Mouse (Mus musculus): ENCODE results near the gene Mgst2.

The Mgst2 gene

GRCm38 (mm10) chr3:51654303-51655055 lies 5.7 kb upstream of the Mgst2 start:
- no peak for DNase-seq (ENCODE audit: low read depth, low spot score)

GRCm38 (mm10) chr3:51659415-51659814 lies 745 bp upstream of the Mgst2 start:
- DNase-seq (ENCODE audit: low read depth, low spot score) = no peak

DNA sequence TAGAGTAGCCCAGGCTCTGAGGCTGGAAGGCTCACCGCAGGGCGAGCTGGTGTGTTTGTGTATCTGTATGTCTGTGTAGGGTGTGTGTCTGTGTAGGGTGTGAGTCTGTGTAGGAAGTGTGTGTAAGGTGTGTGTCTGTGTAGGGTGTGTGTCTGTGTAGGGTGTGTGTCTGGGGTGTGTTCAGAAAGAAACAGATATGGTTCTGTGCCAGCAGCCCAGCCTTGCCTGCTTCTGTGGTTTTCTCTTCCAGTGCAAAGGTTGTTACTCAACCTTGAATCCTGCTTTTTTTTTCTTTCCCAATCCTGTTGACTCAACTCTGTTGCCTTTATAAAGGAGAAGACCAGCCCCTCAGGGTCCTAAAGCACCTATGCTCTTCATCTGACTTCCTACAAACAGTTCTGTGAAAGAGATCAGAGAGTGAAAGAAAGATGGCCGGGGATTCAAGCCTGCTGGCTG lies 689 bp downstream of the Mgst2 start:
- no peak for DNase-seq (ENCODE audit: low read depth, low spot score)

DNA sequence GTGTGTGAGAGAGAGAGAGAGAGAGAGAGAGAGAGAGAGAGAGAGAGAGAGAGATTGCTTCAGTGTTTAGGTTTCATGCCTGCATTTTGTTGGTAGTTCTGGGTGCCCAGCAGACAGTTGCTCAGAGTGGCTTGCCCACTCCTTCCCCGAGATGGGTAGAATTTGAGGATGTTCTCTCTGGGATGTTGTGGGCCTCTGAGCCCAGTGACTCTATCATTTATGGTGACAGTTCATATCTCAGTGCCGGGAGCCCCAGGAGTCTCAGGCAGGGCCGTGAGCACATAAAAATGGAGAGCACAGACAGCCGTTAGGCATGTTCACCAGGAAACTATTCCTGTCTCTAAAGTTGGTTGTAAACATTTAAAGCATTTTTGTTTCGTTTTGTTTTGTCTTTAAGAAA lies 1.2 kb downstream of the Mgst2 start:
- DNase-seq (ENCODE audit: low read depth, low spot score) = no peak

- DNase-seq (ENCODE audit: low read depth, low spot score) = no peak
Measured at GRCm38 (mm10) chr3:51661880-51662550, 1.9 kb downstream of the Mgst2 start.

DNA sequence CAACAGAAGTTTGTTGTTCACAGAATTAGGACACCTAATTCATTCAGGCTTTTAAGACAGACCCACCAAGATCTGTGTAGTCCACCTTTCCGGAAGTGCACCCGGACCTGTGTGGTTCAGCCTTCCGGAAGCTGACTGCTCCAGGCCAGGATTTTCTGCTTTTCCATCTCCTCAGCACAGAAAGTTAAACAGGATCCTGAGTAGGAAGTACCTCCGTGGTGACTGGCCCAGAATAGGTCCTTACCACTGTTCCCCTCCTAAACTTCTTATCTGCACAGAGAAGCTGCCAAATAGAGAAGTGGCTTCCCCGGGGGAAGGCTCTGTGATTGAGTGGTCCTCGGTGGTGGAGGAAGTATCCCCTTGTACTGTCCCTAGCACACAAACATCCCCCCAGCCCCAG lies 2.4 kb downstream of the Mgst2 start:
- DNase-seq (ENCODE audit: low read depth, low spot score) = no peak

DNA sequence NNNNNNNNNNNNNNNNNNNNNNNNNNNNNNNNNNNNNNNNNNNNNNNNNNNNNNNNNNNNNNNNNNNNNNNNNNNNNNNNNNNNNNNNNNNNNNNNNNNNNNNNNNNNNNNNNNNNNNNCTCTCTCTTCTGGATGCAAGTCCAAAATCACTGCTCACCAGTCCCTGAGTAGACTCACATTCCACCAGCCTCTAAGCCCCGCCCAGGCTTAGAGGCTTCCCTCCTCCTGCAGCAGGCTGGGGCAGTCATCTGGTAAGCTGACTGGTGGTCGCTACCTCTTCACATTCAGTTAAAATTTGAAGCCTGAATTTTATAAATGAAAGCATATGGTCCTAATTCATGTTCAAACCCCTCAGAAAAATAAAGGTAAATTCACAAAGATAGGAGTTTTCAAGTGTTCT lies 8.4 kb downstream of the Mgst2 start:
- DNase-seq (ENCODE audit: low read depth, low spot score) = peak; percentile 35

DNA sequence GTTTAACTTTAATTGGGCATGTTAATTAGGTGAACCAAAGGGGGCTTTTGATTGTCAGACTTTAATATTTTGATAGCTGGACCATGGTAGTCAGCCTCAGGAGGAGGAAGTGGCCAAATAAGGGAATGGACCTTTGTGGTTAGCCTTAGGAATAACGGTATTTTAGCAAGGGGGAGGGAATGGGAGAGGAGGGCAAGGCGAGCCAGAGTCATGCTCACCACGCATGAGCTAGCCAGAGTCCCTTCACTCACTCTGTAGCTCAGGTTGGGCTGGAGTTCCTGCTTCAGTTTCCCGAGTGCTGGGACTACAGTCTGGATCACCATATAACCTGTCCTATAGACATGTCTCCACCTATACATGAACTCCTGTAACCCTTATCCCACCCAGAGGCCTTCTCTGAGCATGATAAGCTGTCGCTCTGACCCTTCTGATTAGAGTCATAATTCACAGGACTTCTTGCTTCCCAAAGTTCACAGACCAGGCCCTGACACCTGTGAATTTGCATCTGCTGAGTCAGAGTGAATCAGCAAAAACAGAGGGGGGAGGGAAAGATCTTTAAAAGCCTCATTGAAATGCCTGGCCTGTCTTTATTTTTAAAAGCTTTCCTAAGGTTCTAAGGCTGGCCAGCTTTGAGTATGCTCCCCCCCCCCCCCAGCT lies 10.4 kb downstream of the Mgst2 start:
- DNase-seq (ENCODE audit: low read depth, low spot score) = peak; percentile 77

- DNase-seq (ENCODE audit: low read depth, low spot score) = no peak
Measured at GRCm38 (mm10) chr3:51671071-51671469, 10.9 kb downstream of the Mgst2 start.

DNA sequence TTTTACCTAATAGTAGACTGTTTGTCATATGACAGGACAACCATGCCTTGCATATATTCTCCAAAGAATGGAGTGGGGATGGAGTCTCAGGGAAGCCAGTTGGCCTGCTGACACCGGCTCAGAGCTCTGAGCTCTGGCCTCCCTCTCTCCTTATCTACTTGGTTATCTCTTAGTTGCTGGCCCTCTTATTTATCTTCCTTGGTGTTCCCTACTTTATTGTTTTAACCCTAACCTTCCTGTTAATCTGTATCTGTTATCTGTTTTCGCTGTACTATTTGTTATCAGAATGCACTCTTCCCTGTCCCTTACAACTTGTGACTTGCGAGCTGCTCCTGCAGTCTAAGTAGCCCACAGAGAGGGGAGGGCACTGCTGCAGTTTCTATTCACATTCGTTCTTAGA lies 12.5 kb downstream of the Mgst2 start:
- no peak for DNase-seq (ENCODE audit: low read depth, low spot score)

DNA sequence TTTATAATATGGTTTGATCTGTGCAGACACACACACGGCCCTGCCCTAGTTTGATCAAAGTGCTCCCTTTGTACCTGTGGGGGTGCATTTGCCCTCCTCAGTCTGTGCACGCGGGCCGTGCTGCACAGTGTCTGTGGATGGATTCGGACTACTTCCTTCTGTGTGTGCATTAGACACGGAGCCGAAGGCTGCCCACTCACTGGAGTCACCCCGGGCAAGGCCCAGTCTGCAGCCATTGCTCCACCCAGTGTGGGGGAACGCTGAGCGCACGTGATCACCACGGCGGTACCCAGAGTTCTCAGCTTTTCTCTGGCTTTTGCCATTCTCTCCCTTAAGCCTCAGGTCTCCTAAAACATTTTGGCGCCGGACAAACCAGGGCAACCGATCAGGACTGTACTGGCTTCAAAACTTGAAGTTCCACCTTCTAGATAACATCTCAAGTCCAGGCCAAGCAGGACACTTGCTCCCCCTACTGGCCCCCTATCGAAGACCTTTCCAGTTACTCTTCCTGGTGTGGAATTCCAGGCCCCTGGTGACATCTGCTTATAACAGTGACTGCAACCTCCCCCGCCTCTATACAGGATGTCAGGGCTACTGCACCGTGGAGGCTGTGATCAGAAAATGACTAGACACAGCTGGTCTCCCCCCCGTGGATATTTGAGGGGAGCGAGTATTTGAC lies 13.4 kb downstream of the Mgst2 start:
- DNase-seq (ENCODE audit: low read depth, low spot score) = peak; percentile 80

GRCm38 (mm10) chr3:51674963-51675362 lies 14.8 kb downstream of the Mgst2 start:
- no peak for DNase-seq (ENCODE audit: low read depth, low spot score)

DNA sequence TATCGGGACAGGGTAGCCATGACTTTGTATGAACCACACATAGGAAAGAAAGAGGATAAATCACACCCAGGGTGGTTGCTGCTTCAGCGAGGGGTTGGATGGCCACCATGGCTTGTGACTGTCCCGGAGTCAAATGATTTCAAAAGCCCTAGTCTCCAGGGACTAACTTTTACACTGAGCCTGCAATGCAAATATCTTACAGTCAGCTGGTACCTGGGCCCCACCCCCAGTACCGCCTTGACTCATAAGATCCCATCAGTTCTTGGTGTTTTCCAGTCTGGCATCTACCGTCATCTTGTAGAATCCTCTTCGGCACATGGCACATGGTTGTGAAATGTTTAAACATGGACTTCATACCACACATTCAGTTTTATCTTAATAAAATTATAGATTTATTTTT lies 25.4 kb downstream of the Mgst2 start:
- no peak for DNase-seq (ENCODE audit: low read depth, low spot score)

DNA sequence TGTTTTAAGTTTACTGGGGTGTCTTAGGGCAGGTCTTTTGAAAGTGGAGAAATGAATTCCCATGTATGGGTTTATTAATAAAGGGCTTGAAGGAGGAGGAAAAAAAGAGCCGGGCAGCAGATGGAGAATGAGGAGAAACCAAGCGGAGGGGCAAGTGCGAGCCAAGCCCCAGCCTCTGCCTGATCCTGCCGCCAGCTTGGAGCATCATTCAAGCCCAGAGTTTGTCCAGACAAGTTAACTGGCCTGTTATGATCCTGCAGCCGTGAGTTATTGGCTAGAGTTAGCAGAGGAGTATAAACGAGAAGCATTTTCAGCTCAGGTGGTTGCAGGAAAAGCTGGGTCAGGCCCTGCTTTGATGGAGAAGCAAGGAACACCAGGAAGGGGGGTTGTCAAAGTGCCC lies 26.2 kb downstream of the Mgst2 start:
- DNase-seq (ENCODE audit: low read depth, low spot score) = no peak

- no peak for DNase-seq (ENCODE audit: low read depth, low spot score)
Measured at GRCm38 (mm10) chr3:51686791-51687190, 26.6 kb downstream of the Mgst2 start.

DNA sequence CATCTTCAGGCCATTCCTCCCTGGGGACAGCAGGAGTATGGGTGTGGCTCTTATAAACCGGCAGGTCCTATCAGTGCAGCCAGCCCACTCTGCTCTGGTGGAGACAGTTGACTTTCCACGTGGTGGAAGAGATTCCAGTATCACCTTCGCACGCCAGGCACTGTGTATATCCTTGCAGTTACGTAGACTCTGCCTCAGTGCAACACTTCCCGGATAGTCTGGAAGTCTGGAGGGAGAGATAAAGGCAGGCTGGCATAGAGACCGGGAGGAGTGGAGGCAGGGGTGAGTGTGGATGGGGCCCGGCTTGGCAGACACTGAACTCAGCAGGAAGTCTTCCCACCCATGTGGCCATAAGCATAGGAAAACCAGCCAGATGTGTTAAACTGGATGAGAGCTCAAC lies 28.6 kb downstream of the Mgst2 start:
- DNase-seq (ENCODE audit: low read depth, low spot score) = no peak

DNA sequence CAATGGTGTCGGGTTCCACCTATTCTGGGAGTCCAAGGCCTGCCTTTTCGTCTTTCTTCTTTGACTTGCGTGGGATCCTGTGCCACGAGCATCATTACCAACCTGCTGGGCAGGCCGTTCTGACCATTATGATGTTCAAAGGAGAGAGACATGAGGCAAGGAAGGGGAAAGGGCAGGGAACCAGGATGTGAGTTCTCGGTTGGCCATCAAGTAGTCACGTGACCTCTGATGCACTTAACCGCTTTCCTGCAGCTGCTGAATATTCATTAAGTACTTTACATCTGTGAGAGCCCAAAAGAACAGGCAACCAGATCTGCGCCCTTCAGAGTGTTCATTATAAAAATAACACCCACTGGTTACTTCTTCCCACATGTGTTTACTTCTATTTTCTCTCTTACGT lies 33.0 kb downstream of the Mgst2 start:
- peak; percentile 47 for DNase-seq (ENCODE audit: low read depth, low spot score)

GRCm38 (mm10) chr3:51694576-51694975 lies 34.4 kb downstream of the Mgst2 start:
- DNase-seq (ENCODE audit: low read depth, low spot score) = no peak

DNA sequence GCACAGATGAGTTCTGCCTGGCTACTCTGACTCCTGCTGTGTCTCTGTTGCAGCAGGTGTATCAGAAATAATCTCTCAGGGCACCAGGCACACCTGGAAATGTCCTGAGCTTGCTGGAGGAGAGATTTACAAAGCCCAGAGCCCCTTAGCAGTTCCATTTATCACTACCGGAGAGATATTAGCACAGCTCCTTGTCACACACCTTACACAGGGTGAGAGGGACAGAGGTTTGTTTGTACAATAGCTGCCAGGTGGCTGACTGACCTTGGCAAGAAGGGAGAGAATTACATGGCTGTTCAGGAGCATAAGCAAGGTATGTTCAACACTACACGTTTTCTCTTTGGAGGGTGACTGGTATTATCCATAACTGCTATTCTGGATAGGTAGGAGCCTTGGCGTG lies 35.6 kb downstream of the Mgst2 start:
- DNase-seq (ENCODE audit: low read depth, low spot score) = no peak

DNA sequence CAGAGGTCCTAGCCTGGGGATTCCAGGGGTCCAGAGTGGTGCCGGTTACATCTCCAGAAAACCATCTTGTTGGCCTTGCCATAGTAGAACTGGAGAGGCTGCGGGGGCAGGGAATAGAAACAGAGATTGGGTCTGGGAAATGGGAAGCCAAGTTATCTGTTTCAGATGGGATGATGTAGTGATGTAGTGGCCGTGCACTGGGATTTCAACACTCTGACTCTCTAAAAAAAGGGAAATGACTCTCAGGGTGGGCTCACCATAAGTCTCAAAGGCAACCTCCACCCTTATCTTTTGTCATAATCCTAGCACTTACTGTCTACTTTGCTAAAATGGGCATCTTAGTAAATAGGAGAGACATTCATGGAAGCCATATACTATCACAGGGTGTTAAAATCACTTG lies 37.8 kb downstream of the Mgst2 start:
- no peak for DNase-seq (ENCODE audit: low read depth, low spot score)

DNA sequence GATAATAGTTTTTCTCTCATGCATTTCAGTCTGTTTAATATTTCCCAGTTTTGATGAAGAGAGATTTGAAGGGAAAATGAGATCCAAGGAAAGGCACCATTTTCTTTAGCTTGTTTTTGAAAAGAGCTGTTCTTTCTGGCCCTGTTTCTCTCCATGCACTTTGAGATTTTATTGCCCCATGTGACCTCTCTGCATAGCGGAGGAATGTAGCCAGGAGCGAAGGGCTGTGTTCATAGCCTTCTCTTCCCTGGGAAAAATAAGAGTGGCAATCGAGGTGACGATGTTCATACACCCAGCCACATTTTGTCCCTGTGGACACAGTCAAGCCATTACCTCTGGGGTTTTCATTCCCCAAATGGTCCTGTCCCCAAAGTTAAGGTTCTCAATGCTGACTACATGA lies 40.0 kb downstream of the Mgst2 start:
- DNase-seq (ENCODE audit: low read depth, low spot score) = no peak

DNA sequence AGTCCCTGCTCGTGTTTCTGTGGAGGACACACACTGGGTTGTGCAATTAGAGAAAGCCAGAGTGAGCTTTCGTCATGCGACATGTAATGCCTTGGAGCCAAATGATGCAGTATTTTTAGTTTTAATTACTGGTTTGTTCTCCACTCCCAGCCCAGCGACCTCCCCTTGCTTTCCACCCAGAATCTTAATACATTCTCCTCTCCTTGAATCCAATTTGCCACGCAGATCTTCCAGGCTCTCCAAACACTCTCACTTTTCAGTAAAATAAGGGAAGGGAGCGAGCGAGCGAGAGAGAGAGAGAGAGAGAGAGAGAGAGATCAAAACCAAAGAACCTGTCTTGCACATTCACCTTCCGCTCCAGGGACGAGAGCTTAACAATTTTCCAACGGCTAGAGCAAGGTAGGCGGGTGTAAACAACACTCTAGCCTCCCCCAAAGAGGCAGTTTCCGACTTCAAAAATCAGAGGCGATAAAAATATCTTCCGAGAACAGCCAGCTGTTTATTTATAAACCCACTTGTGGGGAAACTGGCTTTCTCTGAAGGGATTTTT lies 40.6 kb downstream of the Mgst2 start:
- DNase-seq (ENCODE audit: low read depth, low spot score) = no peak

All from R1 (cell line).